Mouse (Mus musculus) C2C12 (cell line): Measurements from ENCODE around the gene Spon2. TPM values are rescaled to one million over a fixed set of nuclear protein-coding genes. Genes with fewer than 3 reads are reported as not detected.

Experiments used
- H3K27me3 ChIP-seq: one replicate; pipeline ENCODE4 v1.6.1; 2011; ENCODE audit not compliant: control insufficient read depth, insufficient read depth, insufficient read length
- H3K36me3 ChIP-seq: one replicate; pipeline ENCODE4 v1.6.1; 2011; ENCODE audit not compliant: control insufficient read depth, insufficient read depth
- H3K4me3 ChIP-seq: one replicate; pipeline ENCODE4 v1.5.1; 2011; ENCODE audit warnings: mild to moderate bottlenecking, control low read depth; ENCODE audit not compliant: poor library complexity, insufficient read depth, severe bottlenecking
- H3K79me2 ChIP-seq: one replicate; pipeline ENCODE4 v1.6.1; 2011; ENCODE audit not compliant: control insufficient read depth, insufficient read depth
- H3K79me3 ChIP-seq: one replicate; pipeline ENCODE4 v1.6.1; 2011; ENCODE audit warnings: low read depth, control low read depth
- H3ac ChIP-seq: one replicate; pipeline ENCODE3; 2011; ENCODE audit warnings: low read depth; ENCODE audit not compliant: control insufficient read depth, insufficient read length
- CEBPB ChIP-seq: IDR thresholded peaks from one replicate; pipeline ENCODE4 v1.6.1; 2011; ENCODE audit warnings: low read depth, mild to moderate bottlenecking, control low read depth, moderate library complexity
- CTCF ChIP-seq: IDR thresholded peaks from one replicate; pipeline ENCODE4 v1.5.1; 2011; ENCODE audit not compliant: control insufficient read depth, insufficient read depth, insufficient read length
- FOSL1 ChIP-seq: IDR thresholded peaks from one replicate; pipeline ENCODE4 v1.8.0; 2011; ENCODE audit warnings: mild to moderate bottlenecking, low read length; ENCODE audit not compliant: poor library complexity, insufficient read depth, severe bottlenecking
- MAX ChIP-seq: IDR thresholded peaks from one replicate; pipeline ENCODE4 v1.6.1; 2011; ENCODE audit warnings: mild to moderate bottlenecking, control low read depth
- MYOD1 ChIP-seq: IDR thresholded peaks from one replicate; pipeline ENCODE4 v1.6.1; 2011; ENCODE audit warnings: low read depth; ENCODE audit not compliant: control insufficient read depth, insufficient read length
- MYOG ChIP-seq: IDR thresholded peaks from one replicate; pipeline ENCODE4 v1.6.1; 2011; ENCODE audit not compliant: control insufficient read depth, insufficient read length; ENCODE audit errors: extremely low read depth
- USF1 ChIP-seq: IDR thresholded peaks from one replicate; pipeline ENCODE4 v1.6.1; 2011; ENCODE audit warnings: low read depth, mild to moderate bottlenecking, control low read depth, moderate library complexity
- polyA plus RNA-seq: library from polyadenylated mRNA; unstranded; fragments of >200 nt; fragmentation: generic; extraction: Trizol; gene quantifications from one replicate; pipeline ENCODE4 v1.2.1, GENCODE M21; 2012; ENCODE audit warnings: missing spikeins

The Spon2 gene
- polyA plus RNA-seq, 1 experiment: 1.4 TPM

- H3ac ChIP-seq: no peak overlapping the region
- peaks cover 4% of the 10 kb centered on the region for H3K36me3 ChIP-seq
- H3K79me2 ChIP-seq: no peaks in the 10 kb centered on the region
- TF ChIP-seq MYOD1: no peak
- no peak for TF ChIP-seq MYOG
- TF ChIP-seq CTCF: no peak
- no peak for TF ChIP-seq USF1
- TF ChIP-seq FOSL1: no peak
- no peak for TF ChIP-seq CEBPB
- TF ChIP-seq MAX: no peak
- no peaks in the 10 kb centered on the region for H3K27me3 ChIP-seq
- H3K79me3 ChIP-seq: no peaks in the 10 kb centered on the region
- H3K4me3 ChIP-seq: no peak overlapping the region
These were observed 21.7 kb upstream of the Spon2 start for GRCm38 (mm10) chr5:33239934-33240333.

DNA sequence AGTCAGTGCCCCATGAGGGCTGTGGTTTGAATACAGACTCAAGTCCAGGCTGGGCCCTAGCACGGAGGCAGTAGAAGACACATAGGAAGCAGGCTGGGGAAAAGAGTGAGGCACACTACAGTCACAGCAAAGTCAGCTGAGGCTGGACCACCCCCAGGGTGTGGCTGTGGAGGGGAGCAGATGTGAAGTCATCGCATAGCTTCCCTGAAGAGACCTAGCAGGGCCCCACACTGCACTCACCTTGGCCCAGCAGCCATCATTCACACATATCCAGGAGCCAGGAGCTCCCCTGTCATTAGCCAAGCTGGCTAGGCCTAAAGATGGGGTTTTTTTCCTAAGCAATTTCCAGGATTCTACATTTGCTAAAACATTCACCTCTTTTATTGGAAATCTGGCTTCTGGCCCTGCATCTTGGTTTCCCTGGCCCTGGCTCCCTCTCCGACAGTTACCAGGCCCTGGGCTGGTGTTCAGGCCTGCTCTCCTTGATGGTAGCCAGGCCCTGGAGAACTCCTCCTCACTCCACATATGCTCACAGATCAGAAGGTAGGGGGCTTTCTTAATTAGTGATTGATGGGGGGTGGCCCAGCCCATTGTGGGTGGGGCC lies 21.0 kb upstream of the Spon2 start:
- no peak overlapping the region for H3K4me3 ChIP-seq
- H3K36me3 ChIP-seq: no peaks in the 10 kb centered on the region
- H3ac ChIP-seq: no peak overlapping the region
- no peaks in the 10 kb centered on the region for H3K27me3 ChIP-seq
- no peaks in the 10 kb centered on the region for H3K79me3 ChIP-seq
- TF ChIP-seq CEBPB (no peak), FOSL1 (no peak), MYOD1 (no peak), CTCF (no peak), USF1 (no peak), MYOG (no peak), MAX (no peak)
- no peaks in the 10 kb centered on the region for H3K79me2 ChIP-seq

- TF ChIP-seq FOSL1 (no peak), MYOG (no peak), CTCF (no peak), MAX (no peak), CEBPB (no peak), MYOD1 (no peak), USF1 (no peak)
- H3K79me2 ChIP-seq: no peaks in the 10 kb centered on the region
These were observed 20.0 kb upstream of the Spon2 start for GRCm38 (mm10) chr5:33238256-33238645.

GRCm38 (mm10) chr5:33237600-33238255 lies 19.5 kb upstream of the Spon2 start:
- no peak overlapping the region for H3K4me3 ChIP-seq
- H3K27me3 ChIP-seq: no peaks in the 10 kb centered on the region
- no peak overlapping the region for H3ac ChIP-seq
- no peaks in the 10 kb centered on the region for H3K36me3 ChIP-seq
- H3K79me2 ChIP-seq: no peaks in the 10 kb centered on the region
- TF ChIP-seq USF1 (no peak), FOSL1 (no peak), CTCF (no peak), MYOD1 (no peak), CEBPB (no peak), MAX (no peak), MYOG (no peak)
- H3K79me3 ChIP-seq: no peaks in the 10 kb centered on the region

More at GRCm38 (mm10) chr5:33238256-33238645, 20.0 kb upstream of the Spon2 start:
- H3K4me3 ChIP-seq: no peak overlapping the region
- H3K36me3 ChIP-seq: no peaks in the 10 kb centered on the region
- H3ac ChIP-seq: no peak overlapping the region
- H3K79me3 ChIP-seq: no peaks in the 10 kb centered on the region
- no peaks in the 10 kb centered on the region for H3K27me3 ChIP-seq

GRCm38 (mm10) chr5:33234391-33235031 lies 16.3 kb upstream of the Spon2 start:
- no peak overlapping the region for H3K4me3 ChIP-seq
- H3K27me3 ChIP-seq: peaks cover 2% of the 10 kb centered on the region
- no peak overlapping the region for H3ac ChIP-seq
- TF ChIP-seq FOSL1 (no peak), MAX (no peak), USF1 (no peak), CTCF (no peak), CEBPB (no peak), MYOG (no peak), MYOD1 (no peak)
- H3K36me3 ChIP-seq: no peaks in the 10 kb centered on the region
- H3K79me3 ChIP-seq: no peaks in the 10 kb centered on the region
- H3K79me2 ChIP-seq: no peaks in the 10 kb centered on the region
